Mouse (Mus musculus): ENCODE results near the gene Taar8a. TPM values are rescaled to one million over a fixed set of nuclear protein-coding genes. Genes with fewer than 3 reads are reported as not detected.
"Not testable (repeated sequence)": the region's sequence is repeated elsewhere in the genome, so short reads cannot be mapped to it uniquely, and the experiment has no call there.

The Taar8a gene
- polyA plus RNA-seq (2012; ENCODE audit: insufficient read depth, insufficient read length, missing spikeins): not detected in 2 replicates

DNA sequence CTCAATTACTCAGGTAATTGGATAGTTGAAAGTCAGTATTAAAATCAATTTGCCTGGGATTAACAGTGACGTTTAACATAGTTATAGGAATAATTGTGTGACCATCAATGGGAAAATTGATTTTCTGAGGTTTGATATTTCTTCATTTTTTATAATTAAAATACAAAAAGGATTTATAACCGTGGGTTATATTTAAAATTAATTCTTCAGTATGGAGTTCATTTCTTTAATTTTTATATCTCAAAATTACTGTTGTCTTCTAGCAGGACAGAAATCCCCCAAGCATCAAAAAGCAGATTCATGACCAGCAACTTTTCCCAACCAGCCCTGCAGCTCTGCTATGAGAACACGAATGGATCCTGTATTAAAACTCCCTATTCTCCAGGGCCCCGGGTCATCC is at the start of gene Taar8a:
Gene Taar8a, plus strand, starts transcription at position 301 of the 400 bp plus-strand sequence.
- H3K4me1 ChIP-seq (ENCODE audit: control insufficient read depth, insufficient read depth, insufficient read length, low read length): not testable (repeated sequence)

DNA sequence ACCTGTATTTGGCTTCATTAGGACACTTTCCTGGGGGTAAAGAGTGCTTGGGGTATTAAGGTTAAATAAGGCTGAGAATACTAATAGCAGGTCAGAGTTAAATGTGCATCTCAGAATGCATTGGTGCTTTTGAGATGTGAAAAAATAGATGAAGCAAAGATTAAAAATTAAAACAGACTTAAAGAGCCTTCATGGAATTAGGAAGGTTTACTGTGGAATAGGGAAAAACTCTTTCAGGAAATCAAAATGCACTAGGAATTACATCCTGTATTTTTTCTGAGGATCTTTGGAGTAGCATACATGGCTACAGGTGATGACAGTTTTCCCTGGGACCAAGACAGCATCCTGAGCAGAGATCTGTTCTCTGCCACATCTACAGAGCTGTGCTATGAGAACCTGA is 49.4 kb upstream of the Taar8a start, which contains the start of gene Taar7d:
Gene Taar7d, plus strand, starts transcription at position 301 of the 400 bp plus-strand sequence.
- no peak within 1 kb of the TSS for H3K27ac ChIP-seq (replicated peaks; ENCODE audit: low read depth, low read length)
- H3K4me3 ChIP-seq (ENCODE audit: insufficient read depth, low read depth, low read length): no peak within 1 kb of the TSS
- H3K4me1 ChIP-seq (ENCODE audit: control insufficient read depth, insufficient read depth, insufficient read length, low read length): no peaks in the 10 kb centered on the region

More for the DNA sequence above, at the start of gene Taar8a:
- not testable (repeated sequence) for H3K27ac ChIP-seq (replicated peaks; ENCODE audit: low read depth, low read length); H3K4me3 ChIP-seq (ENCODE audit: insufficient read depth, low read depth, low read length)

- no peak overlapping the region for H3K27ac ChIP-seq (replicated peaks; ENCODE audit: low read depth, low read length)
- no peaks in the 10 kb centered on the region for H3K4me1 ChIP-seq (ENCODE audit: control insufficient read depth, insufficient read depth, insufficient read length, low read length)
- H3K4me3 ChIP-seq (ENCODE audit: insufficient read depth, low read depth, low read length): no peak overlapping the region
These were observed 45.0 kb upstream of the Taar8a start for GRCm38 (mm10) chr10:24031347-24031746.

DNA sequence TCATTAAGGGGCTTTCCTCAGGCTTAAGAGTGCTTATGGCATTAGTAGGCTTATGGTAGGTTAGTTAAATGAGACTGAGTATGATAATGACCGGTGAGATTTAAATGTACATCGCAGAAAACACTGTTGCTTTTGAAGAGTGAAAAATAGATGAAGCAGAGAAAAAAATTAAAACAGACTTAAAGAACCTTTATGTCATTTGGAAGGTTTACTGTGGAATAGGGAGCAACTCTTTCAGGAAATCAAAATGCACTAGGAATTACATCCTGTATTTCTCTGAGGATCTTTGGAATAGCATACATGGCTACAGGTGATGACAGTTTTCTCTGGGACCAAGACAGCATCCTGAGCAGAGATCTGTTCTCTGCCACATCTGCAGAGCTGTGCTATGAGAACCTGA is 39.0 kb upstream of the Taar8a start, which contains the start of gene Taar7e:
Gene Taar7e, plus strand, starts transcription at position 301 of the 400 bp plus-strand sequence.
- no peaks in the 10 kb centered on the region for H3K4me1 ChIP-seq (ENCODE audit: control insufficient read depth, insufficient read depth, insufficient read length, low read length)
- H3K27ac ChIP-seq (replicated peaks; ENCODE audit: low read depth, low read length): no peak within 1 kb of the TSS
- H3K4me3 ChIP-seq (ENCODE audit: insufficient read depth, low read depth, low read length): no peak within 1 kb of the TSS

- H3K27ac ChIP-seq (replicated peaks; ENCODE audit: low read depth, low read length): no peak overlapping the region
- no peak overlapping the region for H3K4me3 ChIP-seq (ENCODE audit: insufficient read depth, low read depth, low read length)
- H3K4me1 ChIP-seq (ENCODE audit: control insufficient read depth, insufficient read depth, insufficient read length, low read length): no peaks in the 10 kb centered on the region
These were observed 36.0 kb upstream of the Taar8a start for GRCm38 (mm10) chr10:24040120-24040869.

DNA sequence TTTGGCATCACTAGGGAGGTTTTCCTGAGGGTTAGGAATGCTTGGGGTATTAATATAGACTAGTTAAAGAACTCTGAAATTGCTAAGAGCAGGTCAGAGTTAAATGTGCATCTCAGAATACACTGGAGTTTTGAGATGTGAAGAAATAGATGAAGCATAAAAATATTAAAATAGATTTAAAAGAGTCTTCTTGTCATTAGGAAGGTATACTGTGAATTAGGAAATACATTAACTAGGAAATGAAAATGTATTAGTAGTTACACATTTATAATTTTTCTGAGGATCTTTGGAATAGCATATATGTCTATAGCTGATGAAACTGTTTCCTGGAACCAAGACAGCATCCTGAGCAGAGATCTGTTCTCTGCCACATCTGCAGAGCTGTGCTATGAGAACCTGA is 27.1 kb upstream of the Taar8a start, which contains the start of gene Taar7f:
Gene Taar7f, plus strand, starts transcription at position 301 of the 400 bp plus-strand sequence.
- Histone ChIP-seq H3K4me3 (ENCODE audit: insufficient read depth, low read depth, low read length) (no peak within 1 kb of the TSS), H3K27ac (replicated peaks; ENCODE audit: low read depth, low read length) (no peak within 1 kb of the TSS), H3K4me1 (ENCODE audit: control insufficient read depth, insufficient read depth, insufficient read length, low read length) (no peaks in the 10 kb centered on the region)

DNA sequence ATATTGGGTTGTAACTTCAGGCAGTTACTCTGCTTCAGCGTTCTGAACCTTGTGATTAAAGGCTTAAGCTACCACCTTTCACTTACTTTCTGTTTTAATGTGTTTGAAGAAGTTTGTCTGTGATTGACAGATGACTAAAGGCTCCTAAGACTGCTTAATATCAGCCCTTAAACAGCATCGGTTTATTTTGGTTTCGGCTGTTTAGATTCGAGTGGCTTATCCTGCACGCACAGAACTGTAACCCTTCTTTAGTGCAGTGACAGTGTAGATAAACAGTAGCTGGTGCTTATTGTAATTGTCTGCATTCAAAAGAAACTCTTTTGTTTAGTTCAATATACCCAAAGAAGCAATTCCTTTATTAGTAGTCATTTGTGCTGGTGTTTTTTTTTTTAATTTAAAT is 24.3 kb upstream of the Taar8a start:
- H3K27ac ChIP-seq (replicated peaks; ENCODE audit: low read depth, low read length): no peak overlapping the region
- no peak overlapping the region for H3K4me3 ChIP-seq (ENCODE audit: insufficient read depth, low read depth, low read length)
- H3K4me1 ChIP-seq (ENCODE audit: control insufficient read depth, insufficient read depth, insufficient read length, low read length): no peaks in the 10 kb centered on the region

DNA sequence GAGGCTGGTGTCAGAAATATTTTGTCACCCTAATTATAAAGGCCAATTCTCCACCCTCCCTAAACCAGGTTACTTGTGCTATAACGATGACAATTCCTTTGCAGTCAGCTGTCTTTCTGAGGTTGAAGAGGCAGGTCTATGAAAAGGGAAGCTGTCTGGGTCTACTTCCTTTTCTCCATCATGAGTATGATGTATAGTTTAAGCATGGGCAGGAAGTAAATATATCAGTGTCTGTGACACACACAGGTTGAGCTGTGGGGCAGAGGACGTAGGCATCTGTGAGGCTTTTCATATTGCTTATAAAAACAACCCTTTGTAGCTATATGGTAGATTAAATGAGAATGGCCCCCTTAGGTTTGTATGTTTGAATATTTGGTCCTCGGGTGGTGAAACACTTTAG is 17.3 kb upstream of the Taar8a start:
- Histone ChIP-seq H3K4me3 (ENCODE audit: insufficient read depth, low read depth, low read length) (no peak overlapping the region), H3K4me1 (ENCODE audit: control insufficient read depth, insufficient read depth, insufficient read length, low read length) (no peaks in the 10 kb centered on the region), H3K27ac (replicated peaks; ENCODE audit: low read depth, low read length) (no peak overlapping the region)

GRCm38 (mm10) chr10:24074751-24075150 is 1.5 kb upstream of the Taar8a start:
- not testable (repeated sequence) for H3K4me3 ChIP-seq (ENCODE audit: insufficient read depth, low read depth, low read length); H3K4me1 ChIP-seq (ENCODE audit: control insufficient read depth, insufficient read depth, insufficient read length, low read length); H3K27ac ChIP-seq (replicated peaks; ENCODE audit: low read depth, low read length)

GRCm38 (mm10) chr10:24080166-24080565 is 3.9 kb downstream of the Taar8a start:
- Histone ChIP-seq H3K27ac (replicated peaks; ENCODE audit: low read depth, low read length) (no peak overlapping the region), H3K4me1 (ENCODE audit: control insufficient read depth, insufficient read depth, insufficient read length, low read length) (no peaks in the 10 kb centered on the region), H3K4me3 (ENCODE audit: insufficient read depth, low read depth, low read length) (no peak overlapping the region)

DNA sequence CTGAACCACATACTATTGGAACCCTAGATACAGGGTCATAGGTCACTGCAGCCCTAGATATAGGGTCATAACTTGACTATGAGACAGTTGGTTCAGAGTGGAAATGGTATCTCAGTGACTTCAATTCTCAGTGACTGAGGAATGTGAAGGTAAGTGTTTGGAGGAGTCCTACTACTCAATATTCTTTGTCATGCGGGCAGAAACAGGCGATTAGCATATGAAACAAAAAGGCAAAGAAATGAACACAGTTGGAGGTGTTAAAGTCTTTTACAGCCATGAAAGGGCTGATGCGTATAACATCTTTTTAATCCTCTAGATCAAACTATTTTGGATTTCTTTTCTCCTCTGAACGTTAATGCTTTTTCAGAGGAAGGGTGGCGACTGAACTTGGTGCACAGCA is 9.6 kb downstream of the Taar8a start:
- no peaks in the 10 kb centered on the region for H3K4me1 ChIP-seq (ENCODE audit: control insufficient read depth, insufficient read depth, insufficient read length, low read length)
- no peak overlapping the region for H3K4me3 ChIP-seq (ENCODE audit: insufficient read depth, low read depth, low read length)
- H3K27ac ChIP-seq (replicated peaks; ENCODE audit: low read depth, low read length): no peak overlapping the region

DNA sequence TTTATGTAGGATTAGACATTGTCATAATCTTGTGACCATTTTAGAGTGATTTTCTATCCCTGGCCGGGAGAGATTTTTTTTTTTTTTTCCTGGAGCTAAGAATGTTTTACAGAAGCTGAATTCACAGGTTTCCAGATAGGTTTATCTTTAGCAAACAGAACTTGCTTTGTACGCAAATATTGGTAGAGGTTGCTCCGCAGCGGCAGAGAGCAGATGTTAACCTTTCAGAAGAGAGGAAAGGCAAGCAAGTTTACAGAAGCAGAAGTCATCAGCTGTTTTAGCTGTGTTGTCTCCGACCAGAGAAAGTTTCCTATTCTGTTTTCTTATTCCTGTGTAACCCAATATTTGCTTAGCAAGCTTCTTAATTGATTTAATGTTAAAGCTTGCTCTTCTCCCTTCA is 10.3 kb downstream of the Taar8a start:
- Histone ChIP-seq H3K4me1 (ENCODE audit: control insufficient read depth, insufficient read depth, insufficient read length, low read length) (no peaks in the 10 kb centered on the region), H3K4me3 (ENCODE audit: insufficient read depth, low read depth, low read length) (no peak overlapping the region), H3K27ac (replicated peaks; ENCODE audit: low read depth, low read length) (no peak overlapping the region)

DNA sequence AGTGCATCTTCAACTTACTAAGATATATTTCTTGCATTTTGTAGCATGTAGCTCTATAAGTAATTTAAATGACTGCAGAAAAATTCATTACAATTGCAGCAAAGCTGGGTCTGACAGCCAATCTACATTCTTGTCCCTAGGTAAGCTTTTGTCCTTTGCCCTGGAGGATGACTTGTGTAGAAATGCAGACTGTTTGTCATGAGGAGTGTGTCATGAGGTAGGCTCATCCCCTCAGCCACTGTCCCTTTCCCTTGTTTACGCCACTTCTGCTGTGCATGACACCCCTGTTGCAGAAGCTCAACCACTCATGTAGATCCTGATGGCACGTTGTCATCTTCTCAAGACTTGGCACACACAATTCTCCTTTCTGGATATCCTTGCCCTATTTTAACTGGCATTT is 10.9 kb downstream of the Taar8a start:
- H3K4me1 ChIP-seq (ENCODE audit: control insufficient read depth, insufficient read depth, insufficient read length, low read length): no peaks in the 10 kb centered on the region
- no peak overlapping the region for H3K27ac ChIP-seq (replicated peaks; ENCODE audit: low read depth, low read length)
- no peak overlapping the region for H3K4me3 ChIP-seq (ENCODE audit: insufficient read depth, low read depth, low read length)

- no peak within 1 kb of the TSS for H3K27ac ChIP-seq (replicated peaks; ENCODE audit: low read depth, low read length)
- no peak within 1 kb of the TSS for H3K4me3 ChIP-seq (ENCODE audit: insufficient read depth, low read depth, low read length)
- no peaks in the 10 kb centered on the region for H3K4me1 ChIP-seq (ENCODE audit: control insufficient read depth, insufficient read depth, insufficient read length, low read length)
These were observed 15.9 kb downstream of the Taar8a start, which contains the start of gene Taar8b for GRCm38 (mm10) chr10:24092194-24092593. TSS of gene Taar8b (minus strand) at chr10:24092294.

- not testable (repeated sequence) for H3K4me1 ChIP-seq (ENCODE audit: control insufficient read depth, insufficient read depth, insufficient read length, low read length); H3K27ac ChIP-seq (replicated peaks; ENCODE audit: low read depth, low read length); H3K4me3 ChIP-seq (ENCODE audit: insufficient read depth, low read depth, low read length)
These were observed 20.7 kb downstream of the Taar8a start for GRCm38 (mm10) chr10:24097010-24097409.

- H3K4me1 ChIP-seq (ENCODE audit: control insufficient read depth, insufficient read depth, insufficient read length, low read length); H3K4me3 ChIP-seq (ENCODE audit: insufficient read depth, low read depth, low read length); H3K27ac ChIP-seq (replicated peaks; ENCODE audit: low read depth, low read length): not testable (repeated sequence)
These were observed 25.5 kb downstream of the Taar8a start, which contains the start of gene Taar8c for GRCm38 (mm10) chr10:24101812-24102211. TSS of gene Taar8c (minus strand) at chr10:24101912.

Data from brown adipose tissue, adult 24 weeks (tissue).